Mouse (Mus musculus): ENCODE data around the gene Prr5l. TPM values are rescaled to one million over a fixed set of nuclear protein-coding genes. Genes with fewer than 3 reads are reported as not detected.
A peak's percentile ranks its signal among the peaks of the same experiment; 100 is the strongest.

Gene Prr5l
- polyA plus RNA-seq, 1 experiment from 2014 or later, result 5.5 TPM

GRCm38 (mm10) chr2:101814272-101814625, 68.6 kb downstream of the Prr5l start:
- H3K36me3 ChIP-seq (ENCODE audit: control insufficient read depth, insufficient read depth), result no peaks in the 10 kb centered on the region
- H3K27ac ChIP-seq (ENCODE audit: low read length), result no peak overlapping the region
- H3K4me1 ChIP-seq (replicated peaks; ENCODE audit: control insufficient read depth, insufficient read depth, low read length), result no peaks in the 10 kb centered on the region
- no peak overlapping the region for H3K4me3 ChIP-seq (replicated peaks; ENCODE audit: low read length)
- 83% methylated on average over 5 of the region's 5 CpGs for WGBS
- no peak overlapping the region for H3K4me2 ChIP-seq (ENCODE audit: low read length)
- no peaks in the 10 kb centered on the region for H3K9me3 ChIP-seq (ENCODE audit: control insufficient read depth, low read length)
- H3K9ac ChIP-seq (replicated peaks; ENCODE audit: low read depth, low read length), result no peak overlapping the region
- ATAC-seq, result no peak
- H3K27me3 ChIP-seq (replicated peaks; ENCODE audit: control insufficient read depth, insufficient read depth, low read length), result no peaks in the 10 kb centered on the region

- H3K9ac ChIP-seq (replicated peaks; ENCODE audit: low read depth, low read length), result no peak overlapping the region
- H3K4me1 ChIP-seq (replicated peaks; ENCODE audit: control insufficient read depth, insufficient read depth, low read length), result no peaks in the 10 kb centered on the region
- H3K4me3 ChIP-seq (replicated peaks; ENCODE audit: low read length), result no peak overlapping the region
- H3K27ac ChIP-seq (ENCODE audit: low read length), result no peak overlapping the region
- H3K36me3 ChIP-seq (ENCODE audit: control insufficient read depth, insufficient read depth), result no peaks in the 10 kb centered on the region
- no peak for ATAC-seq
- WGBS, result 74% methylated on average over 6 of the region's 6 CpGs
- H3K9me3 ChIP-seq (ENCODE audit: control insufficient read depth, low read length), result no peaks in the 10 kb centered on the region
- no peak overlapping the region for H3K4me2 ChIP-seq (ENCODE audit: low read length)
- H3K27me3 ChIP-seq (replicated peaks; ENCODE audit: control insufficient read depth, insufficient read depth, low read length), result no peaks in the 10 kb centered on the region
Measured at GRCm38 (mm10) chr2:101813581-101814271, 69.1 kb downstream of the Prr5l start.

- no peak overlapping the region for H3K4me2 ChIP-seq (ENCODE audit: low read length)
- no peaks in the 10 kb centered on the region for H3K4me1 ChIP-seq (replicated peaks; ENCODE audit: control insufficient read depth, insufficient read depth, low read length)
- no peak overlapping the region for H3K27ac ChIP-seq (ENCODE audit: low read length)
- H3K9ac ChIP-seq (replicated peaks; ENCODE audit: low read depth, low read length), result no peak overlapping the region
- H3K27me3 ChIP-seq (replicated peaks; ENCODE audit: control insufficient read depth, insufficient read depth, low read length), result no peaks in the 10 kb centered on the region
- ATAC-seq, result no peak
- H3K4me3 ChIP-seq (replicated peaks; ENCODE audit: low read length), result no peak overlapping the region
- H3K36me3 ChIP-seq (ENCODE audit: control insufficient read depth, insufficient read depth), result no peaks in the 10 kb centered on the region
- no peaks in the 10 kb centered on the region for H3K9me3 ChIP-seq (ENCODE audit: control insufficient read depth, low read length)
- WGBS, result 90% methylated on average over 3 of the region's 3 CpGs
Measured at GRCm38 (mm10) chr2:101811925-101812324, 70.9 kb downstream of the Prr5l start.

GRCm38 (mm10) chr2:101810774-101811173, 72.1 kb downstream of the Prr5l start:
- Histone ChIP-seq H3K4me1 (replicated peaks; ENCODE audit: control insufficient read depth, insufficient read depth, low read length) (no peaks in the 10 kb centered on the region), H3K4me2 (ENCODE audit: low read length) (no peak overlapping the region), H3K4me3 (replicated peaks; ENCODE audit: low read length) (no peak overlapping the region), H3K9me3 (ENCODE audit: control insufficient read depth, low read length) (no peaks in the 10 kb centered on the region), H3K27ac (ENCODE audit: low read length) (no peak overlapping the region), H3K36me3 (ENCODE audit: control insufficient read depth, insufficient read depth) (no peaks in the 10 kb centered on the region), H3K9ac (replicated peaks; ENCODE audit: low read depth, low read length) (no peak overlapping the region), H3K27me3 (replicated peaks; ENCODE audit: control insufficient read depth, insufficient read depth, low read length) (no peaks in the 10 kb centered on the region)
- ATAC-seq, result no peak
- 73% methylated on average over 8 of the region's 8 CpGs for WGBS

GRCm38 (mm10) chr2:101809640-101810305, 73.1 kb downstream of the Prr5l start:
- Histone ChIP-seq H3K27ac (ENCODE audit: low read length) (no peak overlapping the region), H3K36me3 (ENCODE audit: control insufficient read depth, insufficient read depth) (no peaks in the 10 kb centered on the region), H3K9me3 (ENCODE audit: control insufficient read depth, low read length) (no peaks in the 10 kb centered on the region), H3K9ac (replicated peaks; ENCODE audit: low read depth, low read length) (no peak overlapping the region), H3K4me1 (replicated peaks; ENCODE audit: control insufficient read depth, insufficient read depth, low read length) (no peaks in the 10 kb centered on the region), H3K4me2 (ENCODE audit: low read length) (no peak overlapping the region), H3K4me3 (replicated peaks; ENCODE audit: low read length) (no peak overlapping the region), H3K27me3 (replicated peaks; ENCODE audit: control insufficient read depth, insufficient read depth, low read length) (no peaks in the 10 kb centered on the region)
- 86% methylated on average over 6 of the region's 6 CpGs for WGBS
- no peak for ATAC-seq

GRCm38 (mm10) chr2:101807756-101808155, 75.1 kb downstream of the Prr5l start:
- no peaks in the 10 kb centered on the region for H3K4me1 ChIP-seq (replicated peaks; ENCODE audit: control insufficient read depth, insufficient read depth, low read length)
- no peak overlapping the region for H3K9ac ChIP-seq (replicated peaks; ENCODE audit: low read depth, low read length)
- no peak overlapping the region for H3K27ac ChIP-seq (ENCODE audit: low read length)
- H3K27me3 ChIP-seq (replicated peaks; ENCODE audit: control insufficient read depth, insufficient read depth, low read length), result no peaks in the 10 kb centered on the region
- WGBS, result 78% methylated on average over 5 of the region's 5 CpGs
- no peak for ATAC-seq
- no peaks in the 10 kb centered on the region for H3K9me3 ChIP-seq (ENCODE audit: control insufficient read depth, low read length)
- H3K4me2 ChIP-seq (ENCODE audit: low read length), result no peak overlapping the region
- no peaks in the 10 kb centered on the region for H3K36me3 ChIP-seq (ENCODE audit: control insufficient read depth, insufficient read depth)
- H3K4me3 ChIP-seq (replicated peaks; ENCODE audit: low read length), result no peak overlapping the region

GRCm38 (mm10) chr2:101802240-101802639, 80.6 kb downstream of the Prr5l start:
- Histone ChIP-seq H3K27me3 (replicated peaks; ENCODE audit: control insufficient read depth, insufficient read depth, low read length) (peaks cover 4% of the 10 kb centered on the region; the same call in 1 of the 2 replicates), H3K27ac (ENCODE audit: low read length) (no peak overlapping the region), H3K36me3 (ENCODE audit: control insufficient read depth, insufficient read depth) (no peaks in the 10 kb centered on the region), H3K4me3 (replicated peaks; ENCODE audit: low read length) (no peak overlapping the region), H3K9ac (replicated peaks; ENCODE audit: low read depth, low read length) (no peak overlapping the region), H3K4me1 (replicated peaks; ENCODE audit: control insufficient read depth, insufficient read depth, low read length) (peaks cover 10% of the 10 kb centered on the region), H3K4me2 (ENCODE audit: low read length) (no peak overlapping the region), H3K9me3 (ENCODE audit: control insufficient read depth, low read length) (no peaks in the 10 kb centered on the region)
- ATAC-seq, result no peak
- WGBS, result 94% methylated on average over 6 of the region's 6 CpGs

GRCm38 (mm10) chr2:101797901-101798250, 85.0 kb downstream of the Prr5l start:
- H3K27ac ChIP-seq (ENCODE audit: low read length), result no peak overlapping the region
- H3K36me3 ChIP-seq (ENCODE audit: control insufficient read depth, insufficient read depth), result no peaks in the 10 kb centered on the region
- ATAC-seq, result no peak
- under 1% methylated on average over 19 of the region's 19 CpGs for WGBS
- H3K27me3 ChIP-seq (replicated peaks; ENCODE audit: control insufficient read depth, insufficient read depth, low read length), result peaks cover 18% of the 10 kb centered on the region; the same call in 1 of the 2 replicates
- H3K4me2 ChIP-seq (ENCODE audit: low read length), result peak overlapping the region; percentile 87
- H3K9me3 ChIP-seq (ENCODE audit: control insufficient read depth, low read length), result no peaks in the 10 kb centered on the region
- peaks cover 22% of the 10 kb centered on the region for H3K4me1 ChIP-seq (replicated peaks; ENCODE audit: control insufficient read depth, insufficient read depth, low read length)
- H3K9ac ChIP-seq (replicated peaks; ENCODE audit: low read depth, low read length), result peak overlapping the region; percentile 54
- H3K4me3 ChIP-seq (replicated peaks; ENCODE audit: low read length), result peak overlapping the region; percentile 51

- peak overlapping the region; percentile 23 for H3K27ac ChIP-seq (ENCODE audit: low read length)
- peak overlapping the region; percentile 87 for H3K4me2 ChIP-seq (ENCODE audit: low read length)
- peak overlapping the region; percentile 54 for H3K9ac ChIP-seq (replicated peaks; ENCODE audit: low read depth, low read length)
- H3K4me3 ChIP-seq (replicated peaks; ENCODE audit: low read length), result peak overlapping the region; percentile 51
- H3K9me3 ChIP-seq (ENCODE audit: control insufficient read depth, low read length), result no peaks in the 10 kb centered on the region
- WGBS, result 0% methylated on average over 48 of the region's 49 CpGs
- ATAC-seq, result peak; percentile 37
- peaks cover 26% of the 10 kb centered on the region for H3K4me1 ChIP-seq (replicated peaks; ENCODE audit: control insufficient read depth, insufficient read depth, low read length)
- H3K27me3 ChIP-seq (replicated peaks; ENCODE audit: control insufficient read depth, insufficient read depth, low read length), result peaks cover 18% of the 10 kb centered on the region; the same call in 1 of the 2 replicates
- no peaks in the 10 kb centered on the region for H3K36me3 ChIP-seq (ENCODE audit: control insufficient read depth, insufficient read depth)
Measured at GRCm38 (mm10) chr2:101797166-101797900, 85.5 kb downstream of the Prr5l start.

All from forebrain, embryonic 16.5 days (tissue).